Mouse (Mus musculus): ENCODE data around the gene Fdx1. TPM values are rescaled to one million over a fixed set of nuclear protein-coding genes. Genes with fewer than 3 reads are reported as not detected.
A peak's percentile ranks its signal among the peaks of the same experiment; 100 is the strongest.

Fdx1 gene
- 10 to 100 TPM; 16.0 to 19.8 TPM for total RNA-seq (2021)
- long read RNA-seq, experiment 1, transcript Fdx1-201 (4 exons, 875 nt): major isoform, 8 of 8 reads
- long read RNA-seq, experiment 1, partial matches to known transcripts: 0 of 8 reads
- long read RNA-seq, experiment 1, other reads (novel, unspliced or antisense): 0 of 8 reads
- long read RNA-seq, experiment 2, transcript Fdx1-201 (4 exons, 875 nt): major isoform, 21 of 22 reads
- long read RNA-seq, experiment 2, partial matches to known transcripts: 0 of 22 reads
- long read RNA-seq, experiment 2, other reads (novel, unspliced or antisense): 1 of 22 reads

- DNase-seq (ENCODE audit: low spot score in 2 of 2): peak; percentile 51 to 57
Observed at GRCm38 (mm10) chr9:51962975-51963701, at the start of gene Fdx1. Fdx1 (minus strand) TSS chr9:51963556.

GRCm38 (mm10) chr9:52012781-52013436, 49.6 kb upstream of the Fdx1 start:
- DNase-seq (ENCODE audit: low spot score in 2 of 2): no peak

DNA sequence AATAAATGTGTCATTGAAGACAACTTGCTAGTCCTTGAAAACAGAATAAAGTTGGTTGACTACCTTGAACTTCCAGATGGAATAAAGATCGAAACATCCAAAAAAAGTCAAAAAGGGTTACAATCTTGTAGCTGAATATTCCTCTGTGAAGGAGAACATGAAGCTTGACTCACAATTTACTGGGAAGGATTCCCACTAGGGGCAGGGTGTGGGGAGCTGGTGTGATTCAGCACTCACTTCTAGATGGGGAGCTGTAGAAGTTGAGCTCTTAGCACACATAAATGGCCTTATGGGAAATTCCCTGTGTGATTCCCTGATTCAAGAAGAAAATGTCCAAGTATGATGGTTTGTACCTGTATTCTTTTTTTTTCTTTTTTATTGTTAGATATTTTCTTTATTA, 49.0 kb upstream of the Fdx1 start:
- no peak for DNase-seq (ENCODE audit: low spot score in 2 of 2)

- DNase-seq (ENCODE audit: low spot score in 2 of 2): no peak
Observed at GRCm38 (mm10) chr9:52008511-52008910, 45.2 kb upstream of the Fdx1 start.

- no peak for DNase-seq (ENCODE audit: low spot score in 2 of 2)
Observed at GRCm38 (mm10) chr9:52007341-52007740, 44.0 kb upstream of the Fdx1 start.

DNA sequence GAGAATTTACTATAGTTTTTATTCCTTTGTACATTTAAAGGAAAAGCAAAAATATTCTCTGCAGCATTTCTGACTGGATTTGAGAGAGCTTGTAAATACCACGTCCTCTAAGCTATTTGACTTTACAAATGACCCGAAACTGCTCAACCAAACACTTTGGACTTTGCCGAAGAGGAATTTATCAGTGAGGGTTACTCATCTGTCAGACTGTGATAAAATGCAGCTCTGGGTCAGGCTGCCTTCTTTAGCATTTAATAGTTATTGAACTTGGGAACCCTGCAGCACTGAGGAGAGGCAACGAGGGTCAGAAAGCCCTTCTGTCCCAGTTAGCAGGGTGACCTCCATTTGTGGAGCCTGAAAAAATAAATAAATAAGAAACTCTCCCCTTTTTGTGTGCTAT, 40.1 kb upstream of the Fdx1 start:
- DNase-seq (ENCODE audit: low spot score in 2 of 2): no peak

DNA sequence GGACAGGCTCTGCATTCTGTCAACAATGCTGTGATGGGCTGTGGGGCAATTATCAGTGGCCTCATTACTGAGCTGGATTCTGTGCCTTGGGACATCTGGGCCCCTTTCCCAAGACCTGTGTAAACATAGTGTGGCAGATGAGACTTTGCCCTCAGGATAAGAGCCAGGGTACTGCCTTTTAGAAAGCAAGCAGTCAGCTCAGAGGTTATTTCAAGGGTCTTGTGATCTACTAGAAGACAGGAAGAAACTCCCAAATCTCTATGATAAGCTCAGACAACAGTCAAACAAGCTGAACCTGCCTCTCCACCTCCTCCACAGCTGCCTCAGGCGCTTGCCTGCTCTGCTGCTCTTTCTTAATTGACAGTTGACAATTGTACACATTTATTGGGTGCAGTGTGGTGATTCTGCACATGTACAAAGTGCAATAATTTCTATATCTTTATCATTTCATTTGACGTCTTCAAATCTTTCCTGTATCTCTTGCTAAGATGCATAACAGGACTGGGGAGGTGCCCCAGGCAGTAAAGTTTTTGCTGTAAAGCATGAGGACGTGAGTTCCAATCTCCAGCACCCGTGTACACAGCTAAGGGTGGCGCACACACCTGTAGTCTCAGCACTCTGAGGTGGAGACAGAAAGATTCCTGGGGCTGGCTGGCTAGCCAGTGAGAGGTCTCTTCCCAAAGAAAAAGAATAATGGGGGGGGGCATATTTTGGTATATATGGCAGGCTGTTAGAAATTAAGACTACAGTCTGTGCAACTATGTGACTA, 32.2 kb upstream of the Fdx1 start:
- DNase-seq (ENCODE audit: low spot score in 2 of 2): no peak

- no peak for DNase-seq (ENCODE audit: low spot score in 2 of 2)
Observed at GRCm38 (mm10) chr9:51994636-51995260, 31.4 kb upstream of the Fdx1 start.

- no peak for DNase-seq (ENCODE audit: low spot score in 2 of 2)
Observed at GRCm38 (mm10) chr9:51993486-51994275, 30.3 kb upstream of the Fdx1 start.

GRCm38 (mm10) chr9:51991241-51991876, 28.0 kb upstream of the Fdx1 start:
- DNase-seq (ENCODE audit: low spot score in 2 of 2): no peak

- no peak for DNase-seq (ENCODE audit: low spot score in 2 of 2)
Observed at GRCm38 (mm10) chr9:51990828-51991227, 27.5 kb upstream of the Fdx1 start.

DNA sequence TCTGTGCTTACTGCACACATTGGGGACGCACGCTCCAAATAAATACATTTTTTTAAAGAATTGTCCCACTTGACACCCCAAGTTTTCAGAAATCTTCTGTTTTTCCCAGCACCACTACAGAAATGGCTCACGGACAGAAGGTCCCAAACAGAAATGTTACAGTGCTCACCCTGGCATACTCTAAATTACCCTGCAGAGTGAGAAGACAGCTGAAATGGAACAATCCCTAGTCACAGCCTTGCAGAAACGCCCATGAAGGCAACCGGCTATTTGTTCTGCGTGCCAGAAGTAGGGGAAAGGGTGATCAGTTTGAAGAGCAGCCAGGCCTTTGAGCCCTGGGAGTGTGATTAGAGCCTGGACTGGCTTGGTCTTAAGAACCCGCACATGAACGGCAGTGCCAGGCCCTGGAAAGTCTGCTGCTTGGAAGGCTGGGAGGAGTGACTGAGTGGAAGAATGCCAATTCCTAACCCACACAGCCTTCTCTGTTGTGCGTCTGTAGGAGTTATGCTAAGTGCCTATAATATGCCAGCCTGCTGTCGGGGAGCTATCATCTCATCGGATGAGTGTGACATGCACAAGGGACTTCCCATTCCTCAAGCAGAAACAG, 22.2 kb upstream of the Fdx1 start:
- peak; percentile 46 to 77 for DNase-seq (ENCODE audit: low spot score in 2 of 2)

GRCm38 (mm10) chr9:51981131-51981530, 17.8 kb upstream of the Fdx1 start:
- DNase-seq (ENCODE audit: low spot score in 2 of 2): no peak

DNA sequence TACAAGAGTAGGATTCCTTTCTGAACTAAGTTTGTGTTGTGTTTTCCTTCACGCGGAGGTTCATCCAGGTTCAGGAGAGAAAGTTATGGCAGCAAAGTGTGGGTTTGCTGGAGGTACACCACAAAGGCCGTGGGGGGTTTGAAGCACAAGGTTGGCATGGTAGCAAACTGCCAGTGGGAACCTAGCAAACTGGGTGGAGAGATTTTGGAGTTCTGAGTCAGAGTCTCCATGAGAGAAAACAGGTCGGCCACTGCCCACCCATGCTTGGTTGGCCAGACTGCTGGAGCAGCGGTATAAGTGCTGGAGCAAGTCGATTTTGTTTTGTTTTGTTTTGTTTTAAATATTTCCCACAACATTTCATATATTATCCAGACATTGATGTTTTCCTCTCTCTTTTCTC, 15.9 kb upstream of the Fdx1 start:
- DNase-seq (ENCODE audit: low spot score in 2 of 2): no peak

DNA sequence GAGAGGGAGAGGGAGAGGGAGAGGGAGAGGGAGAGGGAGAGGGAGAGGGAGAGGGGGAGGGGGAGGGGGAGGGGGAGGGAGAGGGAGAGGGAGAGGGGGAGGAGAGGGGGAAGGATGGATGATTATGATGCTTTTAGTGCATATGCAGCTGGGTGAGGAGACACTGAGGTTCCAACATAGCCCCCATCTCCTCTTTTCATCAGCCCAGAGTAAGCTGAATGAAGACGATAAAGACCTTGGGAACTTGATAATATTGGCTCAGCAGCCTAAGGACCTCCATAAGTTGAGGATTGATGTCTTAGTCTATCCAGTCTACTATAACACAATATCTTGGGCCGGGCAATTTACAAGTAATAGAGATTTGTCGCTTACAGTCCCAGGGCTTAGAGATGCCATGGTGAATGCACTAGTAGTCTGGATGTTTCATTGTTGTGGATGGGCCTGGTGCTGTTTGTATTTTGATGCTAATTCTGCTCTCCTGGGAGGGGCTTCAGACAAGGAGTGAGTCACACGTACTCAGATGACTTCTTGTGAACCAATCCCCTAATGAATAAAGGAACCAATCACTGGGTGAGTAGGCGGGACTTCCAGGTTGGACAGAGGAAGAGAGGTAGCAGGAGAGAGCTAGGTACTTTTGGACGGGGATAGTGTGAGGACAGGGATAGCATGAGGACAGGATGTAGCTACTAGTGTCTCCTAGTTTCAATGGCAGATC, 15.3 kb upstream of the Fdx1 start:
- no peak for DNase-seq (ENCODE audit: low spot score in 2 of 2)

GRCm38 (mm10) chr9:51977439-51978000, 14.2 kb upstream of the Fdx1 start:
- DNase-seq (ENCODE audit: low spot score in 2 of 2): peak; percentile 80 to 81

DNA sequence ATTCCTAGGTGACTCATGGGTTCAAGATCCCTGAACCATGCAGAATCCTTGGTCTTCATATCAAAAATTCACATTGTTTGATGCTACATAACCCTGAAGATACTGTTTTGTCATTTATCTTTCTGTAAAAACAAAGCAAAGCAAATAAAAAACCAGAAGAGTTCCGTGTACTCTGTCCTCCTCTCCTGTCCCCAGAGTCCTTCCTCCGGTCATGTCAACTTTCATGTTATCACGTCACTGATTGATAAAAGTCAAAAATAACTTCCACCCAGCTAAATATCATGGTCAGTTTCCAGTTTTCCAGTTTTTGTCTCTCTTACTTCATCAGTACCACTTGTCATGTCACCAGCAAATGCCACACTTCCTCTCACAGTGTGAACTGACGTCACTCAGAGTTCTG, 11.5 kb upstream of the Fdx1 start:
- no peak for DNase-seq (ENCODE audit: low spot score in 2 of 2)

DNA sequence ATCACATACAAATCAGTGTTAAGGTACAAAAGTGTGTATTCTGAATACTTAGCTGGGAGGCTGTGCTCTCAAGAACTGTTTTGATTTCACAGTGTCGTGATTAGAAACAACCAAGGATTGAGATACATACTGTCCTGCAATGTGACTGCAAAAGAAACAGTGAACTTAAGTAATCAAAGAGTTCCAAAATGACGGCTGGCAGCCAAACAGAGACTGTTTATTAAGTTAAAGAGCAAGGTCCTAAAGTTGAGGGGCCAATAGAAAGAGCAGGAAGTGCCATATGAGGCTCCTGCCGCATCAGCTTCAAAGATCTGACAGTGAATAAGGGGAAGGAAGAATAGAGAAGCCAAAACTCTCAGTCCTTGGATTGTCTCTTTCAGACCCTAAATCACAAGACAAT, 10.5 kb upstream of the Fdx1 start:
- DNase-seq (ENCODE audit: low spot score in 2 of 2): no peak
